Mouse (Mus musculus): ENCODE results near the gene Il22. TPM values are rescaled to one million over a fixed set of nuclear protein-coding genes. Genes with fewer than 3 reads are reported as not detected.
"Not testable (repeated sequence)": the region's sequence is repeated elsewhere in the genome, so short reads cannot be mapped to it uniquely, and the experiment has no call there.

Gene Il22
- not detected for total RNA-seq (2021)

GRCm38 (mm10) chr10:118204642-118205041 lies at the start of gene Il22:
TSS of gene Il22 (plus strand) at chr10:118204942.
- no peak for DNase-seq (ENCODE audit: low spot score in 2 of 2)
- intact Hi-C loops (cut with DNase I): no loop called here

- DNase-seq (ENCODE audit: low spot score in 2 of 2): no peak
- intact Hi-C loops (cut with DNase I): loop anchor here (2.0 to 5.0 kb wide), 2 partner anchors 389 to 921 kb away; no protein-coding TSS in a partner anchor
Measured at GRCm38 (mm10) chr10:118155932-118156331, 48.8 kb upstream of the Il22 start.

- intact Hi-C loops (cut with DNase I): no loop called here
Measured at GRCm38 (mm10) chr10:118161131-118161530, 43.6 kb upstream of the Il22 start.

GRCm38 (mm10) chr10:118169212-118169611 lies 35.5 kb upstream of the Il22 start:
- intact Hi-C loops (cut with DNase I): no loop called here

More at GRCm38 (mm10) chr10:118161131-118161530, 43.6 kb upstream of the Il22 start:
- peak; percentile 79 to 85 for DNase-seq (ENCODE audit: low spot score in 2 of 2)

GRCm38 (mm10) chr10:118172416-118172815 lies 32.3 kb upstream of the Il22 start:
- intact Hi-C loops (cut with DNase I): no loop called here
- DNase-seq (ENCODE audit: low spot score in 2 of 2): no peak

More at GRCm38 (mm10) chr10:118169212-118169611, 35.5 kb upstream of the Il22 start:
- DNase-seq (ENCODE audit: low spot score in 2 of 2): no peak

GRCm38 (mm10) chr10:118172876-118173275 lies 31.9 kb upstream of the Il22 start:
- DNase-seq (ENCODE audit: low spot score in 2 of 2): no peak
- intact Hi-C loops (cut with DNase I): no loop called here

GRCm38 (mm10) chr10:118175542-118175941 lies 29.2 kb upstream of the Il22 start:
- intact Hi-C loops (cut with DNase I); DNase-seq (ENCODE audit: low spot score in 2 of 2): not testable (repeated sequence)

- DNase-seq (ENCODE audit: low spot score in 2 of 2): no peak
- intact Hi-C loops (cut with DNase I): no loop called here
Measured at GRCm38 (mm10) chr10:118178735-118179151, 26.0 kb upstream of the Il22 start.

- intact Hi-C loops (cut with DNase I): no loop called here
- no peak for DNase-seq (ENCODE audit: low spot score in 2 of 2)
Measured at GRCm38 (mm10) chr10:118179265-118179664, 25.5 kb upstream of the Il22 start.

- DNase-seq (ENCODE audit: low spot score in 2 of 2); intact Hi-C loops (cut with DNase I): not testable (repeated sequence)
Measured at GRCm38 (mm10) chr10:118195150-118195549, 9.6 kb upstream of the Il22 start.

GRCm38 (mm10) chr10:118215719-118216393 lies 11.1 kb downstream of the Il22 start:
- intact Hi-C loops (cut with DNase I); DNase-seq (ENCODE audit: low spot score in 2 of 2): not testable (repeated sequence)

- DNase-seq (ENCODE audit: low spot score in 2 of 2); intact Hi-C loops (cut with DNase I): not testable (repeated sequence)
Measured at GRCm38 (mm10) chr10:118227629-118228028, 22.9 kb downstream of the Il22 start.

- DNase-seq (ENCODE audit: low spot score in 2 of 2); intact Hi-C loops (cut with DNase I): not testable (repeated sequence)
Measured at GRCm38 (mm10) chr10:118232607-118233006, 27.9 kb downstream of the Il22 start.

GRCm38 (mm10) chr10:118240680-118241079 lies 35.9 kb downstream of the Il22 start, which contains the start of gene Gm32717:
TSS of gene Gm32717 (minus strand) at chr10:118240780.
- DNase-seq (ENCODE audit: low spot score in 2 of 2); intact Hi-C loops (cut with DNase I): not testable (repeated sequence)

GRCm38 (mm10) chr10:118249006-118249595 lies 44.4 kb downstream of the Il22 start:
- intact Hi-C loops (cut with DNase I): not testable (repeated sequence)
- peak; percentile 10 to 17 for DNase-seq (ENCODE audit: low spot score in 2 of 2)

- intact Hi-C loops (cut with DNase I): no loop called here
Measured at GRCm38 (mm10) chr10:118250852-118251295, 46.1 kb downstream of the Il22 start.

GRCm38 (mm10) chr10:118258388-118258787 lies 53.6 kb downstream of the Il22 start, which contains the start of gene Gm32802:
TSS of gene Gm32802 (plus strand) at chr10:118258688.
- DNase-seq (ENCODE audit: low spot score in 2 of 2); intact Hi-C loops (cut with DNase I): not testable (repeated sequence)

More at GRCm38 (mm10) chr10:118250852-118251295, 46.1 kb downstream of the Il22 start:
- DNase-seq (ENCODE audit: low spot score in 2 of 2): peak in 1 of 2 experiments; percentile 18
